ENCODE assay signal across 8 mouse cellular contexts in genomic region chr12:75734891-75735245, GRCm38 (mm10). TPM values are rescaled to one million over a fixed set of nuclear protein-coding genes. Genes with fewer than 3 reads are reported as not detected.
DNase-seq lines count a peak whose midpoint lies in the region; ATAC-seq and TF ChIP-seq lines count a peak whose summit lies in the region.

No protein-coding gene starts in this region.

- H3K9ac ChIP-seq in heart, embryonic 15.5 days, result peak overlapping the region; percentile 78
- peak overlapping the region; percentile 94 for H3K9ac ChIP-seq in limb, embryonic 14.5 days (ENCODE audit: low read depth, low read length, severe bottlenecking)
- H3K9ac ChIP-seq in midbrain, postnatal 0 days (replicated peaks; ENCODE audit: low read length, poor library complexity, severe bottlenecking), result peak overlapping the region; percentile 93

- no peak for TF ChIP-seq CTCF in cortical plate, adult 2 months (IDR thresholded peaks at IDR 0.05; ENCODE audit: extremely low read depth, insufficient read depth, low read length)
- TF ChIP-seq CTCF in midbrain, postnatal 0 days (IDR thresholded peaks at IDR 0.05), result no peak

- DNase-seq in heart, adult 11 months, result peak; percentile 95
- no peak for DNase-seq in heart, postnatal 4 days
- DNase-seq in CD8-positive naive resting alpha-beta T cell, adult 2 months (ENCODE audit: low read depth in 2 of 2, low spot score in 2 of 2), result peak; percentile 17 to 28
- DNase-seq in limb, embryonic 14.5 days (ENCODE audit: low spot score), result no peak
- DNase-seq in midbrain, postnatal 0 days (ENCODE audit: low spot score), result no peak
- DNase-seq in MN1 (ENCODE audit: low spot score), result no peak

- WGBS in heart, embryonic 15.5 days, result under 1% methylated on average over 17 of the region's 17 CpGs
- WGBS in limb, embryonic 14.5 days, result 1% methylated on average over 13 of the region's 17 CpGs
- under 1% methylated on average over 17 of the region's 17 CpGs for WGBS in midbrain, postnatal 0 days

- peaks cover 2% of the 10 kb centered on the region; the same call in 1 of the 2 replicates for H3K4me1 ChIP-seq in cortical plate, adult 2 months (ENCODE audit: control insufficient read depth, insufficient read depth, low read length)
- peaks cover 10% of the 10 kb centered on the region for H3K4me1 ChIP-seq in heart, embryonic 15.5 days (replicated peaks)
- H3K4me1 ChIP-seq in limb, embryonic 14.5 days (ENCODE audit: control insufficient read depth, insufficient read depth, low read length), result peaks cover 14% of the 10 kb centered on the region; the same call in 1 of the 2 replicates
- peaks cover 7% of the 10 kb centered on the region; the same call in 1 of the 2 replicates for H3K4me1 ChIP-seq in midbrain, postnatal 0 days (ENCODE audit: insufficient read depth, low read length)

- peak overlapping the region; percentile 96 for H3K4me2 ChIP-seq in heart, embryonic 15.5 days
- H3K4me2 ChIP-seq in limb, embryonic 14.5 days (replicated peaks; ENCODE audit: low read depth, low read length, severe bottlenecking), result peak overlapping the region; percentile 74
- H3K4me2 ChIP-seq in midbrain, postnatal 0 days (ENCODE audit: low read depth, low read length, poor library complexity, severe bottlenecking), result peak overlapping the region; percentile 78

- H3K4me3 ChIP-seq in cortical plate, adult 2 months (ENCODE audit: insufficient read depth, low read length), result peak overlapping the region; percentile 100
- H3K4me3 ChIP-seq in heart, embryonic 15.5 days, result peak overlapping the region; percentile 92
- H3K4me3 ChIP-seq in limb, embryonic 14.5 days (replicated peaks; ENCODE audit: low read length), result peak overlapping the region; percentile 90
- peak overlapping the region; percentile 92 for H3K4me3 ChIP-seq in midbrain, postnatal 0 days (ENCODE audit: low read depth, low read length)

- no peaks in the 10 kb centered on the region for H3K27me3 ChIP-seq in heart, embryonic 15.5 days
- H3K27me3 ChIP-seq in limb, embryonic 14.5 days (ENCODE audit: control insufficient read depth, insufficient read depth, low read length), result no peaks in the 10 kb centered on the region
- no peaks in the 10 kb centered on the region for H3K27me3 ChIP-seq in midbrain, postnatal 0 days (ENCODE audit: insufficient read depth, low read length)

- ATAC-seq in heart, embryonic 15.5 days (replicated peaks; ENCODE audit: insufficient number of reproducible peaks, insufficient read depth, low FRiP score, low read depth), result 0 out of 2 replicates have a peak, but pooled peaks have one; percentile 2
- no peak for ATAC-seq in limb, embryonic 14.5 days (ENCODE audit: low FRiP score, low read depth)
- ATAC-seq in midbrain, postnatal 0 days (ENCODE audit: low FRiP score), result 0 out of 2 replicates have a peak, but pooled peaks have one; percentile 12

- no peak for TF ChIP-seq POLR2A in cortical plate, adult 2 months (IDR thresholded peaks at IDR 0.05; ENCODE audit: extremely low read depth, insufficient read depth, low read length)
- no peak for TF ChIP-seq POLR2A in limb, embryonic 14.5 days (IDR thresholded peaks at IDR 0.05; ENCODE audit: borderline replicate concordance, extremely low read depth, insufficient read depth, insufficient read length)

- peak overlapping the region; percentile 78; the same call in 1 of the 2 replicates for H3K27ac ChIP-seq in cortical plate, adult 2 months (ENCODE audit: insufficient read depth, low read length)
- H3K27ac ChIP-seq in heart, embryonic 15.5 days, result peak overlapping the region; percentile 79
- no peak overlapping the region for H3K27ac ChIP-seq in limb, embryonic 14.5 days (replicated peaks; ENCODE audit: low read depth, low read length)
- peak overlapping the region; percentile 83 for H3K27ac ChIP-seq in midbrain, postnatal 0 days (ENCODE audit: low read depth, low read length)

- no peaks in the 10 kb centered on the region for H3K36me3 ChIP-seq in heart, embryonic 15.5 days
- no peaks in the 10 kb centered on the region for H3K36me3 ChIP-seq in limb, embryonic 14.5 days (ENCODE audit: control insufficient read depth, insufficient read depth, low read length)
- no peaks in the 10 kb centered on the region for H3K36me3 ChIP-seq in midbrain, postnatal 0 days (ENCODE audit: insufficient read depth, low read length)

- H3K9me3 ChIP-seq in heart, embryonic 15.5 days (replicated peaks), result no peaks in the 10 kb centered on the region
- H3K9me3 ChIP-seq in limb, embryonic 14.5 days (ENCODE audit: control insufficient read depth, low read length), result no peaks in the 10 kb centered on the region
- no peaks in the 10 kb centered on the region for H3K9me3 ChIP-seq in midbrain, postnatal 0 days (ENCODE audit: low read length)

RNA-seq across cellular contexts. Expression of gene Sgpp1, which starts 0.7 kb away (rescaled TPM):
- total RNA-seq in heart, postnatal 4 days (2021), result 10 to 100 TPM; 18.3 to 20.0 TPM
- 27.0 and 28.1 TPM in 2 replicates for polyA plus RNA-seq in cortical plate, adult 2 months (2012; rRNA removed)
- 13.8 and 17.5 TPM in 2 replicates for polyA plus RNA-seq in heart, embryonic 15.5 days (2015; fragmentation: Nextera tagmentation; extraction: Ambion mirVana)
- 18.4 and 22.4 TPM in 2 replicates for polyA plus RNA-seq in limb, embryonic 14.5 days (2012; rRNA removed)
- polyA plus RNA-seq in limb, embryonic 14.5 days (2014; fragmentation: Nextera tagmentation; extraction: Ambion mirVana), result 29.4 and 36.8 TPM in 2 replicates
- total RNA-seq in midbrain, postnatal 0 days (2014; rRNA removed), result 35.9 and 36.2 TPM in 2 replicates
- 14.7 and 15.2 TPM in 2 replicates for polyA plus RNA-seq in midbrain, postnatal 0 days (2015; fragmentation: Nextera tagmentation; extraction: Ambion mirVana)

Comparison
In these comparisons a context has a peak if more than half of its experiments do, and no peak if none do; other contexts are left out.
1. DNase-seq: peak in heart, adult 11 months (single experiment) and CD8-positive naive resting alpha-beta T cell, adult 2 months (2 of 2); none in heart, postnatal 4 days (single experiment), limb, embryonic 14.5 days (single experiment), midbrain, postnatal 0 days (single experiment) and MN1 (single experiment).
2. Peak in every context shown above with its lines, with median percentiles within 50 percentile points of each other: H3K4me3 ChIP-seq, H3K4me2 ChIP-seq and H3K9ac ChIP-seq.